Mouse (Mus musculus): ENCODE results near the gene Dnajc30. TPM values are rescaled to one million over a fixed set of nuclear protein-coding genes. Genes with fewer than 3 reads are reported as not detected.

Dnajc30 gene
- total and polyA plus RNA-seq, 2 experiments from 2014 or later = 21.4 to 52.8 TPM

- Histone ChIP-seq H3K9me3 (ENCODE audit: low read length) (no peaks in the 10 kb centered on the region), H3K4me3 (ENCODE audit: low read depth, low read length) (peak overlapping the region; percentile 70), H3K9ac (replicated peaks; ENCODE audit: low read length, poor library complexity, severe bottlenecking) (no peak overlapping the region), H3K4me1 (ENCODE audit: insufficient read depth, low read length) (peaks cover 18% of the 10 kb centered on the region; the same call in 1 of the 2 replicates), H3K27me3 (ENCODE audit: insufficient read depth, low read length) (no peaks in the 10 kb centered on the region), H3K4me2 (ENCODE audit: low read depth, low read length, poor library complexity, severe bottlenecking) (peak overlapping the region; percentile 93), H3K36me3 (ENCODE audit: insufficient read depth, low read length) (no peaks in the 10 kb centered on the region), H3K27ac (ENCODE audit: low read depth, low read length) (no peak overlapping the region)
- no peak for DNase-seq (ENCODE audit: low spot score)
- WGBS = 75% methylated on average over 11 of the region's 11 CpGs
- no peak for ATAC-seq (ENCODE audit: low FRiP score)
- no peak for TF ChIP-seq CTCF (IDR thresholded peaks at IDR 0.05)
Measured at GRCm38 (mm10) chr5:135024665-135025224, 39.3 kb upstream of the Dnajc30 start.

DNA sequence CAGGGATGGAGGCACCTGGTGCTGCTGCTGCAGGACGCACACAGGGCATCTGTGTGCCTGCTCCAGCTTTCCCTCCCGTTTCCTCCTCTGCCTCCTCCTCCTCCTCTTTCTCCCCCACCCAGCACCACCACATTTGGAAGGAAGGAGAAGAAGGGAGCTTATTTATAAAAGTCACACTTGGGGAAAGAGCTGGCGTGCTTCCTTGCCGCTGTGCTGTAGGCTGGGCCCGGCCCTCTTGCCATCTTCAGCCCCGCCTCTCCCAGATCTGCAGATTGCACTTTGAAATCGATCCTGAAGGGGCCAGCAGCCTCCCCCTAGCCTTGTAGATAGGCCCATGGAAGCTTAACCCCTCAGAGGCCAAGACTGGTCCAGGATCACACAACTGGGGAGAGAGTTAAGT, 38.1 kb upstream of the Dnajc30 start:
- Histone ChIP-seq H3K9me3 (ENCODE audit: low read length) (no peaks in the 10 kb centered on the region), H3K27me3 (ENCODE audit: insufficient read depth, low read length) (no peaks in the 10 kb centered on the region), H3K4me2 (ENCODE audit: low read depth, low read length, poor library complexity, severe bottlenecking) (peak overlapping the region; percentile 28; the same call in 1 of the 2 replicates), H3K36me3 (ENCODE audit: insufficient read depth, low read length) (no peaks in the 10 kb centered on the region), H3K4me1 (ENCODE audit: insufficient read depth, low read length) (peaks cover 18% of the 10 kb centered on the region; the same call in 1 of the 2 replicates), H3K9ac (replicated peaks; ENCODE audit: low read length, poor library complexity, severe bottlenecking) (no peak overlapping the region), H3K27ac (ENCODE audit: low read depth, low read length) (no peak overlapping the region), H3K4me3 (ENCODE audit: low read depth, low read length) (no peak overlapping the region)
- WGBS = 20% methylated on average over 7 of the region's 7 CpGs
- DNase-seq (ENCODE audit: low spot score) (no peak), ATAC-seq (ENCODE audit: low FRiP score) (no peak)
- no peak for TF ChIP-seq CTCF (IDR thresholded peaks at IDR 0.05)

DNA sequence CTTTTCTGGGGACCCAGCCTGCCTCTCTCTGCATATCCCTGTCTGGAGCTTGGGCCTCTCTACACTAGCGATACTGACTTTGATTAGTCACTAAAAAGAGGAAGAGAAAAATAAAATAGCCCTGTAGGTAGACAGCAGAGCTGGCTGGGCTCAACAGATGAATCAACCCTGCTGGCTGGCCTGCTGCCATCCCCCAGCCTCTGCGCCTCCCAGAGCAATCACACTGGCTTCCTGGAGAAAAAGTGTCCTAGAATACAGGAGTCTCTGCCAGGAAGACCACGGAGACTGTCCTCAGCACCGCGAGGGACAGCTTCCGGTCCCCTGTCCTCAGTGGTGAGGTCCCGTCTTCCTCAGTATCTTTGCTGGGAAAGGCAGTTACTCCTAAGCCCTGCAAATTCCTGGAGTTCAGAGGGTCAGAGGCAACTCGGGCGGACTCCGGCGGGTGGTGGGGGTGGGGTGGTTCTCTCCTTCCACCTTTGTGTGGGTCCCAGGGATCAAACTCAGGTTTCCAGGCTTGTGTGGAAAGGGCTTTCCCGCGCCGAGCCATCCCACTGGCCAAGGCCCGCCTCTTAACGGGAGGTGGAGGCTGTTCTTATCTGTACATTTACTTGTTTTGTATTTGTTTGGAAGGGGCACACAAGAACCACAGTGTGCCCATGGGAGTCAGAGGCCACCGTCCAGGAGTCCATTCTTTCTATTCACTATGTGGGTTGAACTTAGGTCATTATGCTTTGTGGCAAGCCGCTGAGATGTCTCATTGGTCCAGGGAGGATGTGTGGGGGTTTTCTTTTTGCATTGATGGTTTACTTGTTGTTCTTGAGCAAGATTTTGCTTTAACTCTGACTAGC, 34.8 kb upstream of the Dnajc30 start:
- H3K4me1 ChIP-seq (ENCODE audit: insufficient read depth, low read length) = peaks cover 10% of the 10 kb centered on the region; the same call in 1 of the 2 replicates
- peak overlapping the region; percentile 4; the same call in 1 of the 2 replicates for H3K4me2 ChIP-seq (ENCODE audit: low read depth, low read length, poor library complexity, severe bottlenecking)
- peak; percentile 16 for DNase-seq (ENCODE audit: low spot score)
- H3K9ac ChIP-seq (replicated peaks; ENCODE audit: low read length, poor library complexity, severe bottlenecking) = no peak overlapping the region
- no peaks in the 10 kb centered on the region for H3K27me3 ChIP-seq (ENCODE audit: insufficient read depth, low read length)
- H3K9me3 ChIP-seq (ENCODE audit: low read length) = no peaks in the 10 kb centered on the region
- TF ChIP-seq CTCF (IDR thresholded peaks at IDR 0.05) = no peak
- H3K4me3 ChIP-seq (ENCODE audit: low read depth, low read length) = no peak overlapping the region
- no peaks in the 10 kb centered on the region for H3K36me3 ChIP-seq (ENCODE audit: insufficient read depth, low read length)
- no peak for ATAC-seq (ENCODE audit: low FRiP score)
- 69% methylated on average over 18 of the region's 18 CpGs for WGBS
- H3K27ac ChIP-seq (ENCODE audit: low read depth, low read length) = no peak overlapping the region

- WGBS = 93% methylated on average over 5 of the region's 5 CpGs
- ATAC-seq (ENCODE audit: low FRiP score) (no peak), DNase-seq (ENCODE audit: low spot score) (no peak)
- peaks cover 3% of the 10 kb centered on the region; the same call in 1 of the 2 replicates for H3K36me3 ChIP-seq (ENCODE audit: insufficient read depth, low read length)
- H3K9me3 ChIP-seq (ENCODE audit: low read length) = no peaks in the 10 kb centered on the region
- H3K4me1 ChIP-seq (ENCODE audit: insufficient read depth, low read length) = no peaks in the 10 kb centered on the region
- H3K4me3 ChIP-seq (ENCODE audit: low read depth, low read length) = no peak overlapping the region
- no peaks in the 10 kb centered on the region for H3K27me3 ChIP-seq (ENCODE audit: insufficient read depth, low read length)
- H3K27ac ChIP-seq (ENCODE audit: low read depth, low read length) = no peak overlapping the region
- H3K9ac ChIP-seq (replicated peaks; ENCODE audit: low read length, poor library complexity, severe bottlenecking) = no peak overlapping the region
- no peak overlapping the region for H3K4me2 ChIP-seq (ENCODE audit: low read depth, low read length, poor library complexity, severe bottlenecking)
- TF ChIP-seq CTCF (IDR thresholded peaks at IDR 0.05) = no peak
Measured at GRCm38 (mm10) chr5:135032581-135032980, 31.4 kb upstream of the Dnajc30 start.

GRCm38 (mm10) chr5:135034593-135034992, 29.4 kb upstream of the Dnajc30 start:
- H3K9me3 ChIP-seq (ENCODE audit: low read length) = no peaks in the 10 kb centered on the region
- H3K4me1 ChIP-seq (ENCODE audit: insufficient read depth, low read length) = no peaks in the 10 kb centered on the region
- no peak overlapping the region for H3K27ac ChIP-seq (ENCODE audit: low read depth, low read length)
- H3K4me2 ChIP-seq (ENCODE audit: low read depth, low read length, poor library complexity, severe bottlenecking) = no peak overlapping the region
- 95% methylated on average over 2 of the region's 2 CpGs for WGBS
- ATAC-seq (ENCODE audit: low FRiP score) (no peak), DNase-seq (ENCODE audit: low spot score) (no peak)
- TF ChIP-seq CTCF (IDR thresholded peaks at IDR 0.05) = peak; percentile 37; the same call in 1 of the 2 replicates
- H3K36me3 ChIP-seq (ENCODE audit: insufficient read depth, low read length) = peaks cover 13% of the 10 kb centered on the region
- no peak overlapping the region for H3K9ac ChIP-seq (replicated peaks; ENCODE audit: low read length, poor library complexity, severe bottlenecking)
- H3K27me3 ChIP-seq (ENCODE audit: insufficient read depth, low read length) = no peaks in the 10 kb centered on the region
- H3K4me3 ChIP-seq (ENCODE audit: low read depth, low read length) = no peak overlapping the region

Data from midbrain, postnatal 0 days (tissue).